In the genomic region with DNA sequence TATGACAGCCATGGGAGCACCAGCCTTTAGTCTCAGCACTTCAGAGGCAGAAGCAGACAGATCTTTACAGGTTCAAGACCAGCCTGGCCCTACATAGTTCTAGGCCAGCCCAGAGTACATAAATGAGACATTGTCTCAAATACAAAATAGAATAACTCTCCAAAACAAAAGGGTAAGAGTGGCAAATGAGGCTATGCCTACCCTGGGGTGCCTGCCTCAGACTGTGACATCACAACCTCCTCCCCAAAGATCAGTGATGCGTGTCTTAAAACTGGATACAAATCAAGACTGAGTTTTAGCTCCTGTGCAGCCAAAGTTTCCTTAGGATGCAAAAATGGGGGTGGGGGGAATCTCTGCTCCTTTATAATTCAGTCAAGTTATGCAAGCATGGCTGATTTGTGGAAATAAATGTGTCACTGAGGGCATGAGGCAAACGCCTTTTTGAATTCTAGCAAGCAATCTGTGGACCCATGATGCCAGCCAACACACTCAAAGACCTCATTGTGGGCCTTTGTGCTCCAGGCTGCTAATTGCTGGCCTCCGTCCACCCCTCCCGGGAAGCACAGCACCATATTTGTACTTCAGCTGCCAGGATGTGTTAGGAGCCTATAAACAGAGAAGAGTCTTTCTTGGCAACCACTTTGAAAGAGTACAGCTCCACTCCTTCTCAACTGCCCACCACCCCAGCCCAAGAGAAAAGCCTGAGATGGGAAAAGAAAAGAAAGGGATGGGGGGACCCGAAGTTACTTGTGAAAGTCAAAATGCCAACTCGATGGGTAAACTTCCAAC, we compare ENCODE assay signal across 9 mouse cellular contexts. TPM values are rescaled to one million over a fixed set of nuclear protein-coding genes. Genes with fewer than 3 reads are reported as not detected.
DNase-seq lines count a peak whose midpoint lies in the region; ATAC-seq lines count a peak whose summit lies in the region.
"Had no signal": no experiment of that assay in that cellular context is flagged by ENCODE, and none has a peak within 500 bp of the region (broad histone marks: within the 10 kb centered on the region; RNA-seq: fewer than 3 reads in every experiment).

No protein-coding gene starts in this region.

- H3K27ac ChIP-seq in lung, embryonic 15.5 days: peak overlapping the region; percentile 29
- no peak overlapping the region for H3K27ac ChIP-seq in midbrain, embryonic 15.5 days
- no peak overlapping the region for H3K27ac ChIP-seq in kidney, embryonic 15.5 days
- H3K27ac ChIP-seq: embryonic facial prominence, embryonic 13.5 days had no signal

- H3K4me2 ChIP-seq in lung, embryonic 15.5 days: no peak overlapping the region
- no peak overlapping the region for H3K4me2 ChIP-seq in midbrain, embryonic 15.5 days
- H3K4me2 ChIP-seq in kidney, embryonic 15.5 days: no peak overlapping the region
- H3K4me2 ChIP-seq: embryonic facial prominence, embryonic 13.5 days had no signal

- no peak overlapping the region for H3K9ac ChIP-seq in lung, embryonic 15.5 days
- no peak overlapping the region for H3K9ac ChIP-seq in midbrain, embryonic 15.5 days
- no peak overlapping the region for H3K9ac ChIP-seq in kidney, embryonic 15.5 days
- H3K9ac ChIP-seq: embryonic facial prominence, embryonic 13.5 days had no signal

- peaks cover 18% of the 10 kb centered on the region; the same call in 1 of the 2 replicates for H3K4me1 ChIP-seq in lung, embryonic 15.5 days
- H3K4me1 ChIP-seq in midbrain, embryonic 15.5 days: peaks cover 6% of the 10 kb centered on the region; the same call in 1 of the 2 replicates
- H3K4me1 ChIP-seq in kidney, embryonic 15.5 days: peaks cover 18% of the 10 kb centered on the region

- WGBS in lung, embryonic 15.5 days: 36% methylated on average over 6 of the region's 6 CpGs
- 58% methylated on average over 6 of the region's 6 CpGs for WGBS in midbrain, embryonic 15.5 days
- 73% methylated on average over 6 of the region's 6 CpGs for WGBS in kidney, embryonic 15.5 days

- H3K4me3 ChIP-seq in lung, embryonic 15.5 days: no peak overlapping the region
- H3K4me3 ChIP-seq in midbrain, embryonic 15.5 days: no peak overlapping the region
- H3K4me3 ChIP-seq in kidney, embryonic 15.5 days (replicated peaks): no peak overlapping the region
- H3K4me3 ChIP-seq: embryonic facial prominence, embryonic 13.5 days had no signal

- H3K9me3 ChIP-seq in lung, embryonic 15.5 days: no peaks in the 10 kb centered on the region
- no peaks in the 10 kb centered on the region for H3K9me3 ChIP-seq in midbrain, embryonic 15.5 days
- no peaks in the 10 kb centered on the region for H3K9me3 ChIP-seq in kidney, embryonic 15.5 days (replicated peaks)
- H3K9me3 ChIP-seq: embryonic facial prominence, embryonic 13.5 days had no signal

- no peak for DNase-seq in lung, adult 18-20 months
- DNase-seq in frontal cortex, postnatal 25 days (ENCODE audit: low spot score in 2 of 2): peak; percentile 28 to 36
- DNase-seq in layer of hippocampus, adult 11-12 months (ENCODE audit: low spot score): peak; percentile 79

- H3K36me3 ChIP-seq in lung, embryonic 15.5 days: no peaks in the 10 kb centered on the region
- no peaks in the 10 kb centered on the region for H3K36me3 ChIP-seq in midbrain, embryonic 15.5 days (replicated peaks)
- no peaks in the 10 kb centered on the region for H3K36me3 ChIP-seq in kidney, embryonic 15.5 days
- H3K36me3 ChIP-seq: embryonic facial prominence, embryonic 13.5 days had no signal

- H3K27me3 ChIP-seq in lung, embryonic 15.5 days: no peaks in the 10 kb centered on the region
- no peaks in the 10 kb centered on the region for H3K27me3 ChIP-seq in midbrain, embryonic 15.5 days (replicated peaks)
- no peaks in the 10 kb centered on the region for H3K27me3 ChIP-seq in kidney, embryonic 15.5 days
- H3K27me3 ChIP-seq: embryonic facial prominence, embryonic 13.5 days had no signal

- peak; percentile 74; the same call in 1 of the 2 replicates for ATAC-seq in lung, embryonic 15.5 days (ENCODE audit: borderline replicate concordance, extremely low read depth, low FRiP score, low TSS enrichment)
- peak; percentile 79 for ATAC-seq in midbrain, embryonic 15.5 days (replicated peaks)
- ATAC-seq in megakaryocyte progenitor cell, adult 5-6 weeks (replicated peaks; ENCODE audit: poor library complexity): no peak
- ATAC-seq in monocyte, adult 5-6 weeks (replicated peaks; ENCODE audit: insufficient number of reproducible peaks, low FRiP score, low TSS enrichment, poor library complexity, severe bottlenecking): no peak
- ATAC-seq in kidney, embryonic 15.5 days (replicated peaks; ENCODE audit: low FRiP score): no peak

RNA-seq across cellular contexts. Expression of gene Pdlim3, which starts 41.0 kb away (rescaled TPM):
- polyA plus RNA-seq in lung, embryonic 15.5 days (2015; fragmentation: Nextera tagmentation; extraction: Ambion mirVana): 41.8 and 46.1 TPM in 2 replicates
- polyA plus RNA-seq in midbrain, embryonic 15.5 days (2015; fragmentation: Nextera tagmentation; extraction: Ambion mirVana): 21.2 and 25.9 TPM in 2 replicates
- total RNA-seq in megakaryocyte progenitor cell, adult 5-6 weeks (2015): not detected in 2 replicates
- total RNA-seq in megakaryocyte progenitor cell, adult 5-6 weeks (2017): not detected in 2 replicates
- total RNA-seq in monocyte, adult 5-6 weeks (2017): not detected in 3 replicates
- 13.2 and 23.7 TPM in 2 replicates for polyA plus RNA-seq in kidney, embryonic 15.5 days (2015; fragmentation: Nextera tagmentation; extraction: Ambion mirVana)

Comparison
In these comparisons a context has a peak if more than half of its experiments do, and no peak if none do; other contexts are left out.
1. ATAC-seq: peak in lung, embryonic 15.5 days (single experiment) and midbrain, embryonic 15.5 days (single experiment); none in megakaryocyte progenitor cell, adult 5-6 weeks (single experiment), monocyte, adult 5-6 weeks (single experiment) and kidney, embryonic 15.5 days (single experiment).
2. DNase-seq: peak in frontal cortex, postnatal 25 days (2 of 2) and layer of hippocampus, adult 11-12 months (single experiment); none in lung, adult 18-20 months (0 of 2).